8 mouse cellular contexts compared by ENCODE assay signal in genomic region chr1:72914815-72915214, GRCm38 (mm10). TPM values are rescaled to one million over a fixed set of nuclear protein-coding genes. Genes with fewer than 3 reads are reported as not detected.
DNase-seq lines count a peak whose midpoint lies in the region; ATAC-seq and TF ChIP-seq lines count a peak whose summit lies in the region.

No protein-coding gene starts in this region.

- H3K9me3 ChIP-seq in embryonic facial prominence, embryonic 14.5 days (ENCODE audit: control insufficient read depth, low read length): no peaks in the 10 kb centered on the region
- no peaks in the 10 kb centered on the region for H3K9me3 ChIP-seq in intestine, embryonic 15.5 days
- no peaks in the 10 kb centered on the region for H3K9me3 ChIP-seq in lung, embryonic 14.5 days (ENCODE audit: low read depth, low read length)

- H3K36me3 ChIP-seq in embryonic facial prominence, embryonic 14.5 days (ENCODE audit: control insufficient read depth, insufficient read depth, low read length): no peaks in the 10 kb centered on the region
- no peaks in the 10 kb centered on the region for H3K36me3 ChIP-seq in intestine, embryonic 15.5 days
- no peaks in the 10 kb centered on the region for H3K36me3 ChIP-seq in lung, embryonic 14.5 days (ENCODE audit: insufficient read depth)

- peak; percentile 35 for DNase-seq in layer of hippocampus, adult 11-12 months (ENCODE audit: low spot score)
- no peak for DNase-seq in layer of hippocampus, adult 9-10 months (ENCODE audit: low spot score)
- DNase-seq in embryonic facial prominence, embryonic 14.5 days (ENCODE audit: low spot score): peak; percentile 70
- peak; percentile 89 for DNase-seq in lung, embryonic 14.5 days
- no peak for DNase-seq in MN1 (ENCODE audit: low spot score)
- DNase-seq in cerebellum, adult 11 months: no peak
- DNase-seq in c-Kit-positive CD71-positive TER-119-positive erythroid progenitor cells, embryonic 14.5 days (ENCODE audit: low spot score): no peak

- no peaks in the 10 kb centered on the region for H3K27me3 ChIP-seq in embryonic facial prominence, embryonic 14.5 days (replicated peaks; ENCODE audit: control insufficient read depth, insufficient read depth, low read length)
- H3K27me3 ChIP-seq in intestine, embryonic 15.5 days (replicated peaks): no peaks in the 10 kb centered on the region
- no peaks in the 10 kb centered on the region for H3K27me3 ChIP-seq in lung, embryonic 14.5 days (ENCODE audit: insufficient read depth, low read length)

- no peaks in the 10 kb centered on the region for H3K4me1 ChIP-seq in embryonic facial prominence, embryonic 14.5 days (ENCODE audit: control insufficient read depth, insufficient read depth, low read length)
- H3K4me1 ChIP-seq in intestine, embryonic 15.5 days (replicated peaks): 0 out of 2 replicates have a peak, but pooled peaks cover 5% of the 10 kb centered on the region
- peaks cover 11% of the 10 kb centered on the region; the same call in 1 of the 2 replicates for H3K4me1 ChIP-seq in lung, embryonic 14.5 days (ENCODE audit: insufficient read depth)

- TF ChIP-seq CTCF in lung, embryonic 14.5 days (IDR thresholded peaks at IDR 0.05; ENCODE audit: low read depth): 0 out of 2 replicates have a peak, but pooled peaks have one; percentile 9

- H3K4me2 ChIP-seq in embryonic facial prominence, embryonic 14.5 days (ENCODE audit: low read depth, low read length): no peak overlapping the region
- H3K4me2 ChIP-seq in intestine, embryonic 15.5 days (replicated peaks): no peak overlapping the region
- no peak overlapping the region for H3K4me2 ChIP-seq in lung, embryonic 14.5 days

- peak; percentile 44; the same call in 1 of the 2 replicates for ATAC-seq in embryonic facial prominence, embryonic 14.5 days (ENCODE audit: low read depth)
- peak; percentile 86 for ATAC-seq in intestine, embryonic 15.5 days
- ATAC-seq in lung, embryonic 14.5 days (ENCODE audit: insufficient read depth): peak; percentile 89

- H3K27ac ChIP-seq in embryonic facial prominence, embryonic 14.5 days (replicated peaks; ENCODE audit: low read depth, low read length): no peak overlapping the region
- peak overlapping the region; percentile 54; the same call in 1 of the 2 replicates for H3K27ac ChIP-seq in intestine, embryonic 15.5 days
- peak overlapping the region; percentile 46 for H3K27ac ChIP-seq in lung, embryonic 14.5 days (ENCODE audit: low read depth)

- H3K4me3 ChIP-seq in embryonic facial prominence, embryonic 14.5 days (ENCODE audit: low read depth, low read length): no peak overlapping the region
- H3K4me3 ChIP-seq in intestine, embryonic 15.5 days (replicated peaks): no peak overlapping the region
- H3K4me3 ChIP-seq in lung, embryonic 14.5 days (ENCODE audit: low read depth, low read length): no peak overlapping the region

- 60% methylated on average over 6 of the region's 6 CpGs for WGBS in embryonic facial prominence, embryonic 14.5 days
- WGBS in intestine, embryonic 15.5 days: 19% methylated on average over 6 of the region's 6 CpGs
- WGBS in lung, embryonic 14.5 days: 17% methylated on average over 6 of the region's 6 CpGs

- H3K9ac ChIP-seq in embryonic facial prominence, embryonic 14.5 days (ENCODE audit: low read depth, low read length): no peak overlapping the region
- no peak overlapping the region for H3K9ac ChIP-seq in intestine, embryonic 15.5 days
- no peak overlapping the region for H3K9ac ChIP-seq in lung, embryonic 14.5 days

RNA-seq across cellular contexts. Expression of gene Igfbp5, which starts 40.1 kb away (rescaled TPM):
- 131 and 138 TPM in 2 replicates for polyA plus RNA-seq in embryonic facial prominence, embryonic 14.5 days (2014; fragmentation: Nextera tagmentation; extraction: Ambion mirVana)
- polyA plus RNA-seq in intestine, embryonic 15.5 days (2015; fragmentation: Nextera tagmentation; extraction: Ambion mirVana): 46.2 and 50.7 TPM in 2 replicates
- polyA plus RNA-seq in lung, embryonic 14.5 days (2014; fragmentation: Nextera tagmentation; extraction: Ambion mirVana): 48.5 and 51.8 TPM in 2 replicates

Comparison
In these comparisons a context has a peak if more than half of its experiments do, and no peak if none do; other contexts are left out.
1. DNase-seq: peak in layer of hippocampus, adult 11-12 months (single experiment), embryonic facial prominence, embryonic 14.5 days (single experiment) and lung, embryonic 14.5 days (single experiment); none in layer of hippocampus, adult 9-10 months (single experiment), MN1 (single experiment), cerebellum, adult 11 months (single experiment) and c-Kit-positive CD71-positive TER-119-positive erythroid progenitor cells, embryonic 14.5 days (single experiment).
2. Peak in every context shown above with its lines, with median percentiles within 50 percentile points of each other: ATAC-seq.